Mouse (Mus musculus) forebrain, embryonic 16.5 days (tissue): ENCODE data around the gene Zfp609. TPM values are rescaled to one million over a fixed set of nuclear protein-coding genes. Genes with fewer than 3 reads are reported as not detected.
"Not testable (repeated sequence)": the region's sequence is repeated elsewhere in the genome, so short reads cannot be mapped to it uniquely, and the experiment has no call there.

Experiments
- ATAC-seq: fragments of 200-750 bp; cut with Nextera tagmentation; 2 replicates; pipeline ENCODE4 v1.8.0; 2017; ENCODE audit warnings: mild to moderate bottlenecking, moderate library complexity
- H3K27ac ChIP-seq: fragments of 300-500 bp; sonication (generic); 2 replicates; pipeline ENCODE4 v1.5.1; 2014; ENCODE audit warnings: low read length, control low read depth
- H3K27me3 ChIP-seq: fragments of 300-500 bp; sonication (generic); replicated peaks from 2 replicates; pipeline ENCODE4 v1.6.1; 2014; ENCODE audit warnings: low read length; ENCODE audit not compliant: control insufficient read depth, insufficient read depth
- H3K36me3 ChIP-seq: fragments of 300-500 bp; sonication (generic); 2 replicates; pipeline ENCODE4 v1.6.1; 2014; ENCODE audit not compliant: control insufficient read depth, insufficient read depth
- H3K4me1 ChIP-seq: fragments of 300-500 bp; sonication (generic); replicated peaks from 2 replicates; pipeline ENCODE4 v1.6.1; 2014; ENCODE audit warnings: low read length; ENCODE audit not compliant: control insufficient read depth, insufficient read depth
- H3K4me2 ChIP-seq: fragments of 300-500 bp; sonication (generic); 2 replicates; pipeline ENCODE4 v1.6.1; 2014; ENCODE audit warnings: mild to moderate bottlenecking, low read length, control low read depth
- H3K4me3 ChIP-seq: fragments of 300-500 bp; sonication (generic); replicated peaks from 2 replicates; pipeline ENCODE4 v1.5.1; 2014; ENCODE audit warnings: mild to moderate bottlenecking, low read length, control low read depth
- H3K9ac ChIP-seq: fragments of 300-500 bp; sonication (generic); replicated peaks from 2 replicates; pipeline ENCODE4 v1.6.1; 2014; ENCODE audit warnings: low read depth, low read length, control low read depth
- H3K9me3 ChIP-seq: fragments of 300-500 bp; sonication (generic); 2 replicates; pipeline ENCODE4 v1.6.1; 2016; ENCODE audit warnings: low read length; ENCODE audit not compliant: control insufficient read depth
- WGBS: fragments of 180-500 bp; shearing (Covaris S2); extraction: QIAGEN DNeasy Blood & Tissue Kit; methylation state at CpG from one replicate; pipeline ENCODE4 v1.1.7; 2014; 5-methylcytosine and 5-hydroxymethylcytosine counted together
- polyA plus RNA-seq: library from polyadenylated mRNA; unstranded; fragments of >200 nt; fragmentation: Nextera tagmentation; extraction: Ambion mirVana; gene quantifications from 2 replicates; pipeline ENCODE4 v1.2.1, GENCODE M21; 2015

The Zfp609 gene
- polyA plus RNA-seq, 1 experiment from 2014 or later, result 7.7 TPM

GRCm38 (mm10) chr9:65697992-65698391 lies 129.4 kb downstream of the Zfp609 start:
- Histone ChIP-seq H3K9ac (no peak overlapping the region), H3K9me3 (no peaks in the 10 kb centered on the region), H3K36me3 (peaks cover 19% of the 10 kb centered on the region), H3K4me3 (no peak overlapping the region), H3K27ac (no peak overlapping the region), H3K27me3 (no peaks in the 10 kb centered on the region), H3K4me2 (no peak overlapping the region), H3K4me1 (peaks cover 17% of the 10 kb centered on the region)
- no peak for ATAC-seq

GRCm38 (mm10) chr9:65697356-65697755 lies 130.0 kb downstream of the Zfp609 start:
- H3K4me2 ChIP-seq, result no peak overlapping the region
- no peak overlapping the region for H3K27ac ChIP-seq

GRCm38 (mm10) chr9:65696337-65696736 lies 131.0 kb downstream of the Zfp609 start:
- peaks cover 17% of the 10 kb centered on the region for H3K36me3 ChIP-seq
- H3K27ac ChIP-seq, result no peak overlapping the region; the same call in 1 of the 2 replicates
- peaks cover 21% of the 10 kb centered on the region for H3K4me1 ChIP-seq
- no peaks in the 10 kb centered on the region for H3K9me3 ChIP-seq
- no peak for ATAC-seq
- no peak overlapping the region for H3K9ac ChIP-seq
- H3K4me3 ChIP-seq, result no peak overlapping the region
- no peak overlapping the region for H3K4me2 ChIP-seq
- H3K27me3 ChIP-seq, result no peaks in the 10 kb centered on the region

More at GRCm38 (mm10) chr9:65697356-65697755, 130.0 kb downstream of the Zfp609 start:
- Histone ChIP-seq H3K4me3 (no peak overlapping the region), H3K36me3 (peaks cover 19% of the 10 kb centered on the region), H3K9ac (no peak overlapping the region), H3K9me3 (no peaks in the 10 kb centered on the region), H3K27me3 (no peaks in the 10 kb centered on the region), H3K4me1 (peaks cover 21% of the 10 kb centered on the region)
- 83% methylated on average over 7 of the region's 7 CpGs for WGBS
- ATAC-seq, result no peak

- 51% methylated on average over 3 of the region's 3 CpGs for WGBS
- Histone ChIP-seq H3K9me3 (no peaks in the 10 kb centered on the region), H3K36me3 (peaks cover 17% of the 10 kb centered on the region), H3K27ac (peak overlapping the region; percentile 14; the same call in 1 of the 2 replicates), H3K4me1 (peaks cover 21% of the 10 kb centered on the region), H3K27me3 (no peaks in the 10 kb centered on the region), H3K4me2 (no peak overlapping the region), H3K4me3 (no peak overlapping the region), H3K9ac (no peak overlapping the region)
- ATAC-seq, result peak; percentile 26
Measured at GRCm38 (mm10) chr9:65695646-65696045, 131.7 kb downstream of the Zfp609 start.

GRCm38 (mm10) chr9:65692959-65693603 lies 134.3 kb downstream of the Zfp609 start:
- no peaks in the 10 kb centered on the region for H3K9me3 ChIP-seq
- no peak for ATAC-seq
- H3K9ac ChIP-seq, result no peak overlapping the region
- H3K4me2 ChIP-seq, result no peak overlapping the region
- WGBS, result 25% methylated on average over 5 of the region's 5 CpGs
- H3K27me3 ChIP-seq, result no peaks in the 10 kb centered on the region
- no peak overlapping the region for H3K4me3 ChIP-seq
- peak overlapping the region; percentile 64 for H3K27ac ChIP-seq
- peaks cover 22% of the 10 kb centered on the region for H3K36me3 ChIP-seq
- H3K4me1 ChIP-seq, result peaks cover 19% of the 10 kb centered on the region

- no peaks in the 10 kb centered on the region for H3K27me3 ChIP-seq
- 15% methylated on average over 3 of the region's 3 CpGs for WGBS
- no peaks in the 10 kb centered on the region for H3K9me3 ChIP-seq
- no peak; the same call in 1 of the 2 replicates for ATAC-seq
- peaks cover 28% of the 10 kb centered on the region for H3K36me3 ChIP-seq
- H3K4me3 ChIP-seq, result no peak overlapping the region
- peaks cover 19% of the 10 kb centered on the region for H3K4me1 ChIP-seq
- no peak overlapping the region for H3K4me2 ChIP-seq
- H3K27ac ChIP-seq, result no peak overlapping the region
- no peak overlapping the region for H3K9ac ChIP-seq
Measured at GRCm38 (mm10) chr9:65692466-65692865, 134.9 kb downstream of the Zfp609 start.

- H3K27ac ChIP-seq, ATAC-seq, H3K4me2 ChIP-seq, H3K9ac ChIP-seq, H3K4me3 ChIP-seq, H3K27me3 ChIP-seq, H3K9me3 ChIP-seq: not testable (repeated sequence)
- H3K36me3 ChIP-seq, result peaks cover 27% of the 10 kb centered on the region
- WGBS, result 54% methylated on average over 2 of the region's 2 CpGs
- peaks cover 12% of the 10 kb centered on the region for H3K4me1 ChIP-seq
Measured at GRCm38 (mm10) chr9:65689869-65690268, 137.5 kb downstream of the Zfp609 start.

- no peak overlapping the region for H3K27ac ChIP-seq
- 90% methylated on average over 2 of the region's 2 CpGs for WGBS
- no peak for ATAC-seq
Measured at GRCm38 (mm10) chr9:65684704-65685103, 142.7 kb downstream of the Zfp609 start.

GRCm38 (mm10) chr9:65682994-65683393 lies 144.4 kb downstream of the Zfp609 start:
- peaks cover 29% of the 10 kb centered on the region for H3K4me1 ChIP-seq
- H3K27me3 ChIP-seq, result no peaks in the 10 kb centered on the region
- H3K4me3 ChIP-seq, result no peak overlapping the region
- peaks cover 15% of the 10 kb centered on the region for H3K36me3 ChIP-seq
- H3K27ac ChIP-seq, result no peak overlapping the region
- ATAC-seq, result no peak
- no peaks in the 10 kb centered on the region for H3K9me3 ChIP-seq
- H3K4me2 ChIP-seq, result no peak overlapping the region
- no peak overlapping the region for H3K9ac ChIP-seq
- 80% methylated on average over 1 of the region's 1 CpGs for WGBS

More at GRCm38 (mm10) chr9:65684704-65685103, 142.7 kb downstream of the Zfp609 start:
- Histone ChIP-seq H3K36me3 (peaks cover 20% of the 10 kb centered on the region), H3K9me3 (no peaks in the 10 kb centered on the region), H3K9ac (no peak overlapping the region), H3K27me3 (no peaks in the 10 kb centered on the region), H3K4me1 (peaks cover 11% of the 10 kb centered on the region), H3K4me2 (no peak overlapping the region), H3K4me3 (no peak overlapping the region)

- H3K4me1 ChIP-seq, result peaks cover 37% of the 10 kb centered on the region
- 92% methylated on average over 3 of the region's 3 CpGs for WGBS
Measured at GRCm38 (mm10) chr9:65682183-65682582, 145.2 kb downstream of the Zfp609 start.

More at GRCm38 (mm10) chr9:65682183-65682582, 145.2 kb downstream of the Zfp609 start:
- H3K27ac ChIP-seq, result no peak overlapping the region
- no peak overlapping the region for H3K9ac ChIP-seq
- H3K9me3 ChIP-seq, result no peaks in the 10 kb centered on the region
- no peak overlapping the region for H3K4me3 ChIP-seq
- ATAC-seq, result no peak
- no peaks in the 10 kb centered on the region for H3K27me3 ChIP-seq
- peaks cover 8% of the 10 kb centered on the region for H3K36me3 ChIP-seq
- H3K4me2 ChIP-seq, result no peak overlapping the region
